Mouse (Mus musculus) heart, embryonic 15.5 days (tissue): Measurements from ENCODE around the gene Cdk2ap2. TPM values are rescaled to one million over a fixed set of nuclear protein-coding genes. Genes with fewer than 3 reads are reported as not detected.

Experiments
- ATAC-seq: fragments of 200-750 bp; cut with Nextera tagmentation; replicated peaks from 2 replicates; pipeline ENCODE4 v1.8.0; 2017; ENCODE audit warnings: low read depth, moderate TSS enrichment; ENCODE audit not compliant: insufficient number of reproducible peaks, insufficient read depth, low FRiP score
- H3K27ac ChIP-seq: fragments of 300-500 bp; sonication (generic); 2 replicates; pipeline ENCODE4 v1.5.1; 2015; ENCODE audit warnings: mild to moderate bottlenecking, inconsistent platforms
- H3K27me3 ChIP-seq: fragments of 300-500 bp; sonication (generic); 2 replicates; pipeline ENCODE4 v1.6.1; 2015; ENCODE audit warnings: inconsistent platforms
- H3K36me3 ChIP-seq: fragments of 300-500 bp; sonication (generic); 2 replicates; pipeline ENCODE4 v1.6.1; 2015; ENCODE audit warnings: mild to moderate bottlenecking, inconsistent platforms
- H3K4me1 ChIP-seq: fragments of 300-500 bp; sonication (generic); replicated peaks from 2 replicates; pipeline ENCODE4 v1.6.1; 2015; ENCODE audit warnings: inconsistent platforms
- H3K4me2 ChIP-seq: fragments of 300-500 bp; sonication (generic); 2 replicates; pipeline ENCODE4 v1.6.1; 2015; ENCODE audit warnings: inconsistent platforms, mild to moderate bottlenecking, moderate library complexity
- H3K4me3 ChIP-seq: fragments of 300-500 bp; sonication (generic); 2 replicates; pipeline ENCODE4 v1.5.1; 2015; ENCODE audit warnings: mild to moderate bottlenecking, inconsistent platforms
- H3K9ac ChIP-seq: fragments of 300-500 bp; sonication (generic); 2 replicates; pipeline ENCODE4 v1.6.1; 2015; ENCODE audit warnings: mild to moderate bottlenecking, inconsistent platforms
- H3K9me3 ChIP-seq: fragments of 300-500 bp; sonication (generic); replicated peaks from 2 replicates; pipeline ENCODE4 v1.6.1; 2016; ENCODE audit warnings: inconsistent platforms
- WGBS: fragments of 180-500 bp; shearing (Covaris S2); methylation state at CpG from one replicate; pipeline ENCODE4 v1.1.7; 2015; ENCODE audit warnings: mixed read lengths; 5-methylcytosine and 5-hydroxymethylcytosine counted together
- polyA plus RNA-seq: library from polyadenylated mRNA; unstranded; fragments of >200 nt; fragmentation: Nextera tagmentation; extraction: Ambion mirVana; gene quantifications from 2 replicates; pipeline ENCODE4 v1.2.1, GENCODE M21; 2015

The Cdk2ap2 gene
- polyA plus RNA-seq, 1 experiment from 2014 or later, result 63.6 TPM

GRCm38 (mm10) chr19:4104675-4105194, 7.8 kb downstream of the Cdk2ap2 start:
- Histone ChIP-seq H3K27me3 (peaks cover 20% of the 10 kb centered on the region), H3K9ac (no peak overlapping the region), H3K9me3 (no peaks in the 10 kb centered on the region), H3K4me3 (no peak overlapping the region), H3K4me1 (peaks cover 16% of the 10 kb centered on the region), H3K36me3 (peaks cover 18% of the 10 kb centered on the region; the same call in 1 of the 2 replicates), H3K4me2 (no peak overlapping the region), H3K27ac (no peak overlapping the region)
- 84% methylated on average over 16 of the region's 16 CpGs for WGBS
- no peak for ATAC-seq

- Histone ChIP-seq H3K9me3 (no peaks in the 10 kb centered on the region), H3K36me3 (peaks cover 24% of the 10 kb centered on the region; the same call in 1 of the 2 replicates)
- 90% methylated on average over 14 of the region's 14 CpGs for WGBS
Observed at GRCm38 (mm10) chr19:4106654-4107053, 9.7 kb downstream of the Cdk2ap2 start.

GRCm38 (mm10) chr19:4108535-4108934, 11.6 kb downstream of the Cdk2ap2 start:
- Histone ChIP-seq H3K27me3 (no peaks in the 10 kb centered on the region), H3K36me3 (peaks cover 28% of the 10 kb centered on the region), H3K4me2 (no peak overlapping the region), H3K9me3 (no peaks in the 10 kb centered on the region), H3K9ac (no peak overlapping the region), H3K27ac (no peak overlapping the region), H3K4me1 (peaks cover 6% of the 10 kb centered on the region), H3K4me3 (no peak overlapping the region)
- no peak for ATAC-seq
- 82% methylated on average over 9 of the region's 9 CpGs for WGBS

More at GRCm38 (mm10) chr19:4106654-4107053, 9.7 kb downstream of the Cdk2ap2 start:
- ATAC-seq, result no peak
- Histone ChIP-seq H3K27ac (no peak overlapping the region), H3K9ac (no peak overlapping the region), H3K4me1 (no peaks in the 10 kb centered on the region), H3K4me3 (no peak overlapping the region), H3K4me2 (no peak overlapping the region), H3K27me3 (peaks cover 11% of the 10 kb centered on the region)

- Histone ChIP-seq H3K4me1 (peaks cover 11% of the 10 kb centered on the region), H3K9me3 (no peaks in the 10 kb centered on the region), H3K9ac (no peak overlapping the region), H3K27ac (no peak overlapping the region), H3K36me3 (peaks cover 46% of the 10 kb centered on the region), H3K27me3 (no peaks in the 10 kb centered on the region), H3K4me3 (no peak overlapping the region), H3K4me2 (no peak overlapping the region)
- whole genome bisulfite sequencing, result 95% methylated on average over 26 of the region's 26 CpGs
- ATAC-seq, result no peak
Observed at GRCm38 (mm10) chr19:4112063-4112960, 15.3 kb downstream of the Cdk2ap2 start.

- Histone ChIP-seq H3K4me3 (no peak overlapping the region), H3K27ac (peak overlapping the region; percentile 62), H3K36me3 (peaks cover 54% of the 10 kb centered on the region), H3K4me1 (peaks cover 11% of the 10 kb centered on the region), H3K27me3 (no peaks in the 10 kb centered on the region), H3K9ac (peak overlapping the region; percentile 3; the same call in 1 of the 2 replicates), H3K4me2 (peak overlapping the region; percentile 7; the same call in 1 of the 2 replicates), H3K9me3 (no peaks in the 10 kb centered on the region)
- peak; percentile 16; the same call in 1 of the 2 replicates for ATAC-seq
- WGBS, result 52% methylated on average over 13 of the region's 13 CpGs
Observed at GRCm38 (mm10) chr19:4113186-4113805, 16.3 kb downstream of the Cdk2ap2 start.

GRCm38 (mm10) chr19:4113806-4114230, 16.8 kb downstream of the Cdk2ap2 start:
- Histone ChIP-seq H3K9ac (peak overlapping the region; percentile 3; the same call in 1 of the 2 replicates), H3K4me3 (no peak overlapping the region), H3K27me3 (no peaks in the 10 kb centered on the region), H3K27ac (peak overlapping the region; percentile 62), H3K9me3 (no peaks in the 10 kb centered on the region), H3K4me1 (peaks cover 11% of the 10 kb centered on the region), H3K4me2 (peak overlapping the region; percentile 7; the same call in 1 of the 2 replicates), H3K36me3 (peaks cover 54% of the 10 kb centered on the region)
- WGBS, result 29% methylated on average over 5 of the region's 5 CpGs
- ATAC-seq, result no peak; the same call in 1 of the 2 replicates

- no peak overlapping the region for H3K9ac ChIP-seq
- H3K27ac ChIP-seq, result no peak overlapping the region
- ATAC-seq, result no peak
- WGBS, result 82% methylated on average over 10 of the region's 10 CpGs
- no peaks in the 10 kb centered on the region for H3K9me3 ChIP-seq
- no peaks in the 10 kb centered on the region for H3K27me3 ChIP-seq
- H3K4me1 ChIP-seq, result peaks cover 11% of the 10 kb centered on the region
- no peak overlapping the region for H3K4me3 ChIP-seq
- H3K36me3 ChIP-seq, result peaks cover 54% of the 10 kb centered on the region
- H3K4me2 ChIP-seq, result no peak overlapping the region
Observed at GRCm38 (mm10) chr19:4114551-4114950, 17.6 kb downstream of the Cdk2ap2 start.

GRCm38 (mm10) chr19:4115144-4115543, 18.2 kb downstream of the Cdk2ap2 start:
- H3K27ac ChIP-seq, result no peak overlapping the region
- H3K36me3 ChIP-seq, result peaks cover 54% of the 10 kb centered on the region
- H3K4me2 ChIP-seq, result no peak overlapping the region
- 84% methylated on average over 10 of the region's 10 CpGs for WGBS
- H3K27me3 ChIP-seq, result no peaks in the 10 kb centered on the region
- no peak overlapping the region for H3K4me3 ChIP-seq
- H3K9me3 ChIP-seq, result no peaks in the 10 kb centered on the region
- peaks cover 15% of the 10 kb centered on the region for H3K4me1 ChIP-seq
- no peak overlapping the region for H3K9ac ChIP-seq
- no peak for ATAC-seq

- no peak overlapping the region for H3K27ac ChIP-seq
- H3K27me3 ChIP-seq, result no peaks in the 10 kb centered on the region
- no peaks in the 10 kb centered on the region for H3K9me3 ChIP-seq
- peaks cover 54% of the 10 kb centered on the region for H3K36me3 ChIP-seq
- ATAC-seq, result no peak
- no peak overlapping the region for H3K9ac ChIP-seq
- peaks cover 21% of the 10 kb centered on the region for H3K4me1 ChIP-seq
- WGBS, result 81% methylated on average over 11 of the region's 11 CpGs
- H3K4me3 ChIP-seq, result no peak overlapping the region
- no peak overlapping the region for H3K4me2 ChIP-seq
Observed at GRCm38 (mm10) chr19:4115816-4116215, 18.8 kb downstream of the Cdk2ap2 start.

GRCm38 (mm10) chr19:4117006-4117405, 20.0 kb downstream of the Cdk2ap2 start:
- H3K9me3 ChIP-seq, result no peaks in the 10 kb centered on the region
- 98% methylated on average over 7 of the region's 7 CpGs for WGBS
- H3K27me3 ChIP-seq, result no peaks in the 10 kb centered on the region
- H3K27ac ChIP-seq, result no peak overlapping the region
- no peak overlapping the region for H3K4me3 ChIP-seq
- peaks cover 24% of the 10 kb centered on the region for H3K4me1 ChIP-seq
- no peak overlapping the region for H3K9ac ChIP-seq
- H3K36me3 ChIP-seq, result peaks cover 46% of the 10 kb centered on the region
- ATAC-seq, result no peak
- H3K4me2 ChIP-seq, result no peak overlapping the region

- peaks cover 39% of the 10 kb centered on the region; the same call in 1 of the 2 replicates for H3K36me3 ChIP-seq
- H3K4me3 ChIP-seq, result no peak overlapping the region
- H3K27me3 ChIP-seq, result no peaks in the 10 kb centered on the region
- no peak overlapping the region for H3K4me2 ChIP-seq
- WGBS, result 92% methylated on average over 2 of the region's 2 CpGs
- no peak overlapping the region for H3K27ac ChIP-seq
- ATAC-seq, result no peak
- H3K9me3 ChIP-seq, result no peaks in the 10 kb centered on the region
- H3K4me1 ChIP-seq, result peaks cover 20% of the 10 kb centered on the region
- H3K9ac ChIP-seq, result no peak overlapping the region
Observed at GRCm38 (mm10) chr19:4118350-4118749, 21.4 kb downstream of the Cdk2ap2 start.
